In the genomic region with DNA sequence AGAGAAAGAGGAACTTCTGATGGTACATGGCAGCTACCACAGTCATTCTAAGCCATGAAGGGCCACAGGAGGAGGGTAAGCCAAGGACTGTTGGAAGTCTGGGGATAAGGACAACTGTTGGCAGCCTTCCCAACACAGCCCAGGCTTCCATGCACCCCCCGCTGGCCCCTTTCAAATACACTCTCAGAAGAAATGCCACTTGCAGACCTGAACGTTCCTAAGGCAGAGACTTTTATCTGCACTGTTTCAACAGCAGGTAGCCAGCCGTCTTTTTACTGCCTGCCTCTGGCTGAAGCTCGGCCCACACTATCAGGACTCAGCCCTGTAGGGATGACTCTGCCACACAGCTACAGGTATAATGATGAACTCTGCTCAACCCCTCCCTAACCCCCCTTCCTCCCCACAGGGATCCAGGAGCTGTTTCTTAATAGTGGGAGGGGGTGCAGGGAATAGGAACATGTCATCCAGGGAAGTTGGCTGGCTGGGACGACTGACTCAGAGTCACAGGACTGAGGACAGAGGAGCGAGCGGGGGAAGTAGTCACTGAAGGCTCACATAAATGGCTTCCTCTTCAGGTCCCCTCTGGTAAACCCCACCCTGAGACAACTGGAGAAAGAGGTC, we compare ENCODE assay signal across 8 mouse cellular contexts. TPM values are rescaled to one million over a fixed set of nuclear protein-coding genes. Genes with fewer than 3 reads are reported as not detected.
DNase-seq lines count a peak whose midpoint lies in the region; ATAC-seq and TF ChIP-seq lines count a peak whose summit lies in the region.

No protein-coding gene starts in this region.

- TF ChIP-seq POLR2A in kidney, adult 2 months (IDR thresholded peaks at IDR 0.05; ENCODE audit: low read depth, low read length): no peak

- H3K36me3 ChIP-seq in kidney, embryonic 16.5 days (ENCODE audit: insufficient read depth, low read length): peaks cover 7% of the 10 kb centered on the region; the same call in 1 of the 2 replicates
- H3K36me3 ChIP-seq in kidney, adult 2 months (ENCODE audit: control insufficient read depth, insufficient read depth, low read length): no peaks in the 10 kb centered on the region
- peaks cover 33% of the 10 kb centered on the region for H3K36me3 ChIP-seq in hindbrain, embryonic 16.5 days (ENCODE audit: control insufficient read depth, insufficient read depth, low read length)

- no peak overlapping the region for H3K4me3 ChIP-seq in kidney, embryonic 16.5 days (ENCODE audit: low read length)
- H3K4me3 ChIP-seq in kidney, adult 2 months (ENCODE audit: insufficient read depth, low read depth, low read length): no peak overlapping the region
- no peak overlapping the region for H3K4me3 ChIP-seq in hindbrain, embryonic 16.5 days (ENCODE audit: low read length)

- no peak overlapping the region for H3K4me2 ChIP-seq in kidney, embryonic 16.5 days (replicated peaks; ENCODE audit: low read depth, low read length)
- no peak overlapping the region for H3K4me2 ChIP-seq in hindbrain, embryonic 16.5 days (ENCODE audit: low read length)

- no peak for ATAC-seq in kidney, embryonic 16.5 days (ENCODE audit: low FRiP score, low TSS enrichment)
- no peak for ATAC-seq in hindbrain, embryonic 16.5 days
- peak; percentile 13; the same call in 1 of the 2 replicates for ATAC-seq in megakaryocyte progenitor cell, adult 5-6 weeks (replicated peaks; ENCODE audit: poor library complexity)

- peak overlapping the region; percentile 25 for H3K27ac ChIP-seq in kidney, embryonic 16.5 days (ENCODE audit: low read length)
- H3K27ac ChIP-seq in kidney, adult 2 months (ENCODE audit: insufficient read depth, low read depth, low read length): no peak overlapping the region
- peak overlapping the region; percentile 65 for H3K27ac ChIP-seq in hindbrain, embryonic 16.5 days (ENCODE audit: low read depth, low read length)

- no peak for TF ChIP-seq CTCF in kidney, adult 2 months (conservative IDR thresholded peaks at IDR 0.05; ENCODE audit: insufficient read depth, insufficient read length, low read depth, low read length)

- no peak for DNase-seq in kidney, adult 2 months
- peak; percentile 50 for DNase-seq in adrenal gland, adult 8-10 months
- DNase-seq in cerebellum, postnatal 36 days: peak; percentile 64 to 75
- no peak for DNase-seq in thymus, postnatal 0 days (ENCODE audit: low spot score)
- no peak for DNase-seq in urinary bladder, postnatal 14 days (ENCODE audit: low spot score)

- no peaks in the 10 kb centered on the region for H3K27me3 ChIP-seq in kidney, embryonic 16.5 days (ENCODE audit: insufficient read depth, low read length)
- no peaks in the 10 kb centered on the region for H3K27me3 ChIP-seq in kidney, adult 2 months (replicated peaks; ENCODE audit: control insufficient read depth, insufficient read depth, low read length)
- H3K27me3 ChIP-seq in hindbrain, embryonic 16.5 days (replicated peaks; ENCODE audit: control insufficient read depth, insufficient read depth, low read length): no peaks in the 10 kb centered on the region

- H3K4me1 ChIP-seq in kidney, embryonic 16.5 days (ENCODE audit: insufficient read depth, low read length): peaks cover 68% of the 10 kb centered on the region
- H3K4me1 ChIP-seq in kidney, adult 2 months (ENCODE audit: control insufficient read depth, insufficient read depth, low read length): no peaks in the 10 kb centered on the region; the same call in 1 of the 2 replicates
- peaks cover 19% of the 10 kb centered on the region for H3K4me1 ChIP-seq in hindbrain, embryonic 16.5 days (ENCODE audit: control insufficient read depth, insufficient read depth, low read depth, low read length)

- no peaks in the 10 kb centered on the region for H3K9me3 ChIP-seq in kidney, embryonic 16.5 days (ENCODE audit: low read length)
- H3K9me3 ChIP-seq in hindbrain, embryonic 16.5 days (ENCODE audit: control insufficient read depth, low read length): no peaks in the 10 kb centered on the region

- no peak overlapping the region for H3K9ac ChIP-seq in kidney, embryonic 16.5 days (replicated peaks; ENCODE audit: low read length)
- H3K9ac ChIP-seq in hindbrain, embryonic 16.5 days (ENCODE audit: low read depth, low read length): no peak overlapping the region

- 52% methylated on average over 7 of the region's 7 CpGs for WGBS in kidney, embryonic 16.5 days
- WGBS in kidney, adult 2 months: 53% methylated on average over 7 of the region's 7 CpGs
- WGBS in hindbrain, embryonic 16.5 days: 48% methylated on average over 7 of the region's 7 CpGs

RNA-seq across cellular contexts. Expression of gene Lrp1, which starts 24.5 kb away (rescaled TPM):
- 70.9 and 71.7 TPM in 2 replicates for polyA plus RNA-seq in kidney, embryonic 16.5 days (2015; fragmentation: Nextera tagmentation; extraction: Ambion mirVana)
- polyA plus RNA-seq in kidney, adult 2 months (2012; rRNA removed): 55.3 and 57.8 TPM in 2 replicates
- 100 to 1,000 TPM; 212 to 271 (median 242) TPM for total RNA-seq in adrenal gland, adult 8-10 months (2022)
- polyA plus RNA-seq in hindbrain, embryonic 16.5 days (2015; fragmentation: Nextera tagmentation; extraction: Ambion mirVana): 109 and 125 TPM in 2 replicates
- 9.8 and 10.0 TPM in 2 replicates for total RNA-seq in megakaryocyte progenitor cell, adult 5-6 weeks (2015)
- total RNA-seq in megakaryocyte progenitor cell, adult 5-6 weeks (2017): 4.5 and 7.3 TPM in 2 replicates
- 8.0 and 8.6 TPM in 2 replicates for polyA plus RNA-seq in thymus, postnatal 0 days (2015; fragmentation: Nextera tagmentation; extraction: Ambion mirVana)

RNA-seq across cellular contexts. Expression of gene Stat6, which starts 46.4 kb away (rescaled TPM):
- 33.8 and 37.4 TPM in 2 replicates for polyA plus RNA-seq in kidney, embryonic 16.5 days (2015; fragmentation: Nextera tagmentation; extraction: Ambion mirVana)
- polyA plus RNA-seq in kidney, adult 2 months (2012; rRNA removed): 70.2 and 72.1 TPM in 2 replicates
- 100 to 1,000 TPM in 3 of 4 experiments, 10 to 100 TPM in 1; 96.7 to 113 (median 107) TPM for total RNA-seq in adrenal gland, adult 8-10 months (2022)
- 6.0 and 8.0 TPM in 2 replicates for polyA plus RNA-seq in hindbrain, embryonic 16.5 days (2015; fragmentation: Nextera tagmentation; extraction: Ambion mirVana)
- 27.3 and 29.6 TPM in 2 replicates for total RNA-seq in megakaryocyte progenitor cell, adult 5-6 weeks (2015)
- 38.9 and 42.7 TPM in 2 replicates for total RNA-seq in megakaryocyte progenitor cell, adult 5-6 weeks (2017)
- 38.4 and 47.9 TPM in 2 replicates for polyA plus RNA-seq in thymus, postnatal 0 days (2015; fragmentation: Nextera tagmentation; extraction: Ambion mirVana)

Comparison
In these comparisons a context has a peak if more than half of its experiments do, and no peak if none do; other contexts are left out.
1. DNase-seq: peak in adrenal gland, adult 8-10 months (single experiment) and cerebellum, postnatal 36 days (2 of 2); none in kidney, adult 2 months (single experiment), thymus, postnatal 0 days (single experiment) and urinary bladder, postnatal 14 days (single experiment).